Mouse (Mus musculus) natural killer cell, adult 2 months (primary cell): ENCODE results near the gene 1700042G07Rik.
A peak's percentile ranks its signal among the peaks of the same experiment; 100 is the strongest.

Source experiments
- DNase-seq, 2 experiments: peaks; one replicate each; pipeline ENCODE4 v3.0.0; 2022; ENCODE audit warnings: low spot score in 2 of 2

The 1700042G07Rik gene

GRCm38 (mm10) chr4:116173072-116173471 lies at the start of gene 1700042G07Rik, which contains the start of gene Gm49337:
1700042G07Rik (plus strand) TSS chr4:116173372.
Gm49337 (plus strand) TSS chr4:116173384.
- no peak for DNase-seq

GRCm38 (mm10) chr4:116123602-116124519 lies 49.3 kb upstream of the 1700042G07Rik start, which contains the start of the genes Rad54l and Pomgnt1:
Rad54l (minus strand) TSS chr4:116123690.
Pomgnt1 (plus strand) TSS chr4:116123840.
- DNase-seq = peak; percentile 52 to 56

GRCm38 (mm10) chr4:116125803-116126386 lies 47.3 kb upstream of the 1700042G07Rik start:
- no peak for DNase-seq

GRCm38 (mm10) chr4:116127956-116128355 lies 45.2 kb upstream of the 1700042G07Rik start:
- no peak for DNase-seq

GRCm38 (mm10) chr4:116133126-116133525 lies 40.0 kb upstream of the 1700042G07Rik start:
- no peak for DNase-seq

- peak in 1 of 2 experiments; percentile 15 for DNase-seq
These were observed 38.2 kb upstream of the 1700042G07Rik start for GRCm38 (mm10) chr4:116134990-116135389.

GRCm38 (mm10) chr4:116137421-116137996 lies 35.7 kb upstream of the 1700042G07Rik start:
- DNase-seq = peak in 1 of 2 experiments; percentile 23

GRCm38 (mm10) chr4:116140801-116141574 lies 32.2 kb upstream of the 1700042G07Rik start:
- no peak for DNase-seq

- DNase-seq = no peak
These were observed 31.4 kb upstream of the 1700042G07Rik start for GRCm38 (mm10) chr4:116141736-116142135.

GRCm38 (mm10) chr4:116142269-116142668 lies 30.9 kb upstream of the 1700042G07Rik start:
- no peak for DNase-seq

- no peak for DNase-seq
These were observed 29.8 kb upstream of the 1700042G07Rik start for GRCm38 (mm10) chr4:116143317-116143811.

GRCm38 (mm10) chr4:116143891-116144717 lies 29.1 kb upstream of the 1700042G07Rik start:
- peak in 1 of 2 experiments; percentile 32 for DNase-seq

GRCm38 (mm10) chr4:116149812-116150155 lies 23.4 kb upstream of the 1700042G07Rik start:
- no peak for DNase-seq

GRCm38 (mm10) chr4:116150156-116150861 lies 22.9 kb upstream of the 1700042G07Rik start:
- peak; percentile 19 to 34 for DNase-seq

GRCm38 (mm10) chr4:116150862-116151221 lies 22.3 kb upstream of the 1700042G07Rik start:
- DNase-seq = no peak

- DNase-seq = no peak
These were observed 21.9 kb upstream of the 1700042G07Rik start, which contains the start of gene Lurap1 for GRCm38 (mm10) chr4:116151238-116151637. Lurap1 (minus strand) TSS chr4:116151338.

GRCm38 (mm10) chr4:116152702-116153101 lies 20.5 kb upstream of the 1700042G07Rik start:
- DNase-seq = no peak

- DNase-seq = no peak
These were observed 15.3 kb upstream of the 1700042G07Rik start for GRCm38 (mm10) chr4:116157882-116158281.

- no peak for DNase-seq
These were observed 13.3 kb upstream of the 1700042G07Rik start for GRCm38 (mm10) chr4:116159912-116160311.

- no peak for DNase-seq
These were observed 12.4 kb upstream of the 1700042G07Rik start for GRCm38 (mm10) chr4:116160769-116161168.
